Mouse (Mus musculus): ENCODE measurements at regions not wholly inside any gene's neighbourhood (a gene's known extent, or its start where the extent isn't known, plus 50 kb on each side); places are given as distances from the start of the nearest gene placed in this dataset.

DNA sequence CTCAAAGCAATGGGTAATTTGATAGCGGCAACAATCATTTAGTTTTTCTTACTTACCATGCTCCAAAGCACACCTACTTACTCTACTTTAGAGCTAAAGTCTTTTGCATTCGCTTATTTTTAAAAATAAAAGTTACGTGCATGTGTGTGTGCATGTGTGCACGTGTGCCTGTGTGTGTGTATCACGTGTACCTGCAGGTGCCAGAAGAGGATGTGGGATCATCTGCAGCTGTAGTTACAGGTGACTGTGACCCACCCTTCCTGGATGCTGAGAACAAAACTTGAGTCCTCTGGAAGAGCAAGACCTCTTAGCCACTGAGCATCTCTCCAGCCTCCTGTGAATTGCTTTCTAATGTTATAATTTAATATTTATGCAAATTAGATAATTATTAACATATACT lies 52.0 kb upstream of the Jazf1 start:
- TF ChIP-seq POLR2A (IDR thresholded peaks at IDR 0.05; ENCODE audit: insufficient read depth, low read length) (no peak), CTCF (IDR thresholded peaks at IDR 0.05; ENCODE audit: low read depth, low read length) (no peak), EP300 (IDR thresholded peaks at IDR 0.05; ENCODE audit: insufficient read depth, low read depth, low read length) (no peak)

Measured in ES-Bruce4 (cell line).